Mouse (Mus musculus): ENCODE measurements around the gene Gm14326.
"Not testable (repeated sequence)": the region's sequence is repeated elsewhere in the genome, so short reads cannot be mapped to it uniquely, and the experiment has no call there.

The Gm14326 gene

DNA sequence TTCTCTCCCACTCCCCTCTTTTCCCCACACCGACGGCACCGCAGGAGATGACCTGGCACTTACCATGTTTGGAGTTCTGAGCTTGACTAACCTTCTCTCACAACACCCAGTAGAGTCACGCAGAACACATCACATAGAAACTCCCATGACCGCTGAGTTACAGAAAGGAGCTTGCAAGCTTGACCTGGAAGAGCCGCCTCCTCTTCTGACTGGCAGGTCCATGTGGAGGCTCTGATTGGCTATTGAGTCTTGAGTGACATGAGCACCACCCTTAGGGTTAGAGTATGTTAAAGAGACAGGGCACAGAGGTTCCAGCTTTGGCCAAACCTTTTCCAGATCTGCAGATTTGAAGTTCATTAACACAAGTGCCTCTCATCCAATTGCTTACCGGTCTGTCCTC lies at the start of gene Gm14326:
TSS of gene Gm14326 (minus strand) at position 153 of the 400 bp plus-strand sequence.
- peak; percentile 91 for DNase-seq

DNA sequence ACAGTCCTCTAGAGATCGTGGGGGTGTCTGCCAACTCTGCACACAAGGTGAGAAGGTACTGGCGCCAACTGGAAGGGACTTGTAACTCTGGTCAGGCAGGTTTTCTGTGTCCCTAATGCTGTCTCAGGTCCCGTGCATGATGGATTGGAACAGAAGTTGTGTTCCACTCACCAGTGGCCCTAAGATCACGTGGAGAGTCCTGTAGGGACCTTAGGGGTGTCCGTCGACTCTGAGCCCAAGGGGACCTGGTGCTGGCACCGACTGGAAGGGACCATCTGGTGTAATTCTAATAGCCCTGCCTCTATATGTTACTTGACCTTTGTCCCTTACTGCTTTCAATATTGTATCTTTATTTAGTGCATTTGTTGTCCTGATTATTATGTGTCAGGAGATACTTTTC lies 17.7 kb upstream of the Gm14326 start:
- DNase-seq, result not testable (repeated sequence)

DNA sequence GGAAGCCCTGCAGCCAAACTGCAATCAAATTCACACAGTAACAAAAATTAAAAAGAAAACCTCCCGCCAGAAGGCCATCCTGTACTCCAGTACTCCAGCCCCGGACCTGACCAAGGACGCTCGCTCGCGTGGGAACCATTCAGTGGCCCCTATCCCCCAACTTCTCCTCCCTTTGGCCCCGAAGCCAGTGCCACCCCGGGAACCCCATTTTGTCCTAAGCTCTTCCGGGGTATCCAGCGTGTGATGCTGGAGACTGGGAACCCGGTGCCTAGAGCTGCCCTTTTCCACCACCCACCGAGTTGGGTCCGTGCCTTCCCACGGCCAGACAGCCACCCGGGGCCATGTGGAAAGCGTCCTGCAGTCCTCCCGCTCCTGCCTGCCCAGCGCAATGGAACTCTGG lies 363 bp downstream of the Gm14326 start:
- DNase-seq, result peak; percentile 34

DNA sequence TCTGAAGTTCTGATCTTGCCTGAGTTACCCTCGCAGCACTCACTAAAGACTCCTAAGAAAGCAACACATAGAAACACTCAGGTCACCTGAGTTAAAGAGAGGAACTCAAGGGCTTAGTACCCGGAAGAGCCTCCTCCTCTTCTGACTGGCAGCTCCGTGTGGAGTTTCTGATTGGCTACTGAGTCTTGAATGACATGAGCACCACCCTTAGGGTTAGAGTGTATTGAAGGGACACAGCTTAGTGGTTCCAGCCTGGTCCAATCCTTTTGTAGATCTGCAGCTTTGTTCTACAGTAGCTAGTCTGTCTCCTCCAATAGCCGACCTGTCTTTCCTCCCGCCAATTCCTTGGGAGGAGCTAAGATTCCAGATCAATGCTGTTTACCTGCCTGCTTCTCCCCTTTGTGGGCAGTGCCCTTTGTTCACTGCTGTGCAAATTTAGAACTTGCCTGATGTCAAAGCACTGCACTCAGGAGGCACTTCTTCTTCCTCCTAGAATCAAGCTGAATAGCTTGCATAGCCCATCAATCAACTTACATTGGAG lies 31.5 kb downstream of the Gm14326 start, which contains the start of gene Zfp972:
TSS of gene Zfp972 (minus strand) at position 51 of the 541 bp plus-strand sequence.
- not testable (repeated sequence) for DNase-seq

DNA sequence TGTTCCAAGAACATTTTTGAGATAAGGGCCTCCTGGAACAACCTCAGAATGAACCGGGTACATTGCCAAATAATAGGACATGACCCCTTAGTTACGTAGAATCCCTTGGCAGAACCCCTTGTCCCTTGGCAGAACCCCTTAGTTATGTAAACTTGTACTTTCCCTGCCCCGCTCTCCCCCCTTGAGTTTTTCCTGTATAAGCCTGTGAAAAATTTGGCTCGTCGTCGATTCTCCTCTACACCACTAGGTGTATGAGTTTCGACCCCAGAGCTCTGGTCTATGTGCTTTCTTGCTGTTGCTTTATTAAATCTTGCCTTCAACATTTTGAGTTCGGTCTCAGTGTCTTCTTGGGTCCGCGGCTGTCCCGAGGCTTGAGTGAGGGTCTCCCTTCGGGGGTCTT lies 53.8 kb downstream of the Gm14326 start:
- not testable (repeated sequence) for DNase-seq

DNA sequence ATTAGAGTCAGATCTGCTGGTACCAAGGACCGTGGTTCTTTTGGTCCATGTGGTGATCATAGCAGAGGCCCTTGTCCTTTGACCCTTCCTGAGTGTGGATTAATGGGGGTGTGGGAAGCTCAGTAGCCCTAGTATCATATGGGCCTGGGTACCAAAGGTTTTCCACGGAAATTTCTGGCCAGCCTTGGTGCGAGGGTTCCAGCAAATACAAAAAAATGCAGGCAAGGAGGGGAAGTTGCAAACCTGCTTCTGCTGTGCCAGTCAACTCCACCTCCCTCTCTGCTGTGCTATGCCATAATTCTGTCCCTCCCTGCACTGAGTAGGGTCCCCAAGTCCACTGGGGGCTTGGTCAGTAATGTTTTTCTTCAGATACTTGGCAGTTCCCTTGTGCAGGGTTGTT lies 58.9 kb downstream of the Gm14326 start:
- DNase-seq, result not testable (repeated sequence)

DNA sequence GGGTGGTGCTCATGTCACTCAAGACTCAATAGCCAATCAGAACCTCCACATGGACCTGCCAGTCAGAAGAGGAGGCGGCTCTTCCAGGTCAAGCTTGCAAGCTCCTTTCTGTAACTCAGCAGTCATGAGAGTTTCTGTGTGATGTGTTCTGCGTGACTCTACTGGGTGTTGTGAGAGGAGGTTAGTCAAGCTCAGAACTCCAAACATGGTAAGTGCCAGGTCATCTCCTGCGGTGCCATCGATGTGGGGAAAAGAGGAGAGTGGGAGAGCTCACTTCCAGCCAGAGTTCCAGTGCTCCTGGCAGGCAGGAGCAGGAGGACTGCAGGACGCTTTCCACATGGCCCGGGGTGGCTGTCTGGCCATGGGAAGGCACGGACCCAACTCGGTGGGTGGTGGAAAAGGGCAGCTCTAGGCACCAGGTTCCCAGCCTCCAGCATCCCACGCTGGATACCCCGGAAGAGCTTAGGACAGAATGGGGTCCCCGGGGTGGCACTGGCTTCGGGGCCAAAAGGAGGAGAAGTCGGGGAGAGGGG lies 60.0 kb downstream of the Gm14326 start, which contains the start of gene Gm14327:
TSS of gene Gm14327 (plus strand) at position 51 of the 533 bp plus-strand sequence.
- not testable (repeated sequence) for DNase-seq

DNA sequence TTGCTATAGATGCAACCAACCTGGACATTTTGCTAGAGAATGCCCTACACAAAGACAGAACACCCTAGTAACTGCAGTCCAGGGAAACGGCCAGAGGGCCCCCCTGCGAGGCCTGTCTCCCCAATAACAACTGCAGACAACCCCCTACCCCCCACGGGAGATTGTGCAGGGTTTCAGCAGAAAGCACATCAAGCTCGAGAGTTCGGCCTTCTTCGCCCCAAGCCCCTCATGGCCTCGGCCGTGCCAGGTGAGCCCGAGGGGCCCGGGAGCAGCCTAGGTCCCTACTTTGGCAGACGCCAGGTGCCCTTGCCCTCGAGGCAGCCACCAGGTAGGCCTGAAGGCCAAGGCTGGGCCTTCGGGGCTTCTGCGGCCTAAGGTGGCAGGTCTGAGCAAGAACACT lies 69.4 kb downstream of the Gm14326 start:
- DNase-seq, result not testable (repeated sequence)

All from kidney, postnatal 14 days (tissue).